ENCODE assay signal across 16 mouse cellular contexts in the genomic region with DNA sequence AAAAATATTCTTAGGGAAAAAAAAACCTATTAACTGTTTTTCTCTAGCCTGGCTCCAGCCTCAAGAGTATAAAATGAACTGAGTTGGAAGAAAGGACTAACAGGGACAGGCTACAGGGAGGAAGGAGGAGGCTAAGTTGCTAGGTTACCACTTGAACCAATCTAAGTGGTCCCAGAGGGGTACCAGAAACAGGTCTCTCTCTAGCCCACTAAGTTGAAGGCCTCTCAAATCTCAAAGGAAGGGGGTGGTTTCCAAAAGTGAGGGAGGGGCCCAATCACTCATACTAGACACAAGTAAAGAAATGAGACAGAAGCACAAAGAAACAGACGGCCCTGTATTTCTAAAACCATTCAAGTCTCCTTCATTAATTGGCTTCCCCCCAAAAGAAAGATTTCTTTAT. TPM values are rescaled to one million over a fixed set of nuclear protein-coding genes. Genes with fewer than 3 reads are reported as not detected.
DNase-seq lines count a peak whose midpoint lies in the region; ATAC-seq lines count a peak whose summit lies in the region.
"Had no signal": no experiment of that assay in that cellular context is flagged by ENCODE, and none has a peak within 500 bp of the region (broad histone marks: within the 10 kb centered on the region; RNA-seq: fewer than 3 reads in every experiment).

No protein-coding gene starts in this region.

- H3K9ac ChIP-seq in hindbrain, embryonic 12.5 days, result no peak overlapping the region
- no peak overlapping the region for H3K9ac ChIP-seq in hindbrain, embryonic 14.5 days
- no peak overlapping the region for H3K9ac ChIP-seq in forebrain, embryonic 15.5 days (replicated peaks)
- H3K9ac ChIP-seq in midbrain, embryonic 16.5 days (ENCODE audit: low read depth, low read length), result no peak overlapping the region
- H3K9ac ChIP-seq: liver, embryonic 13.5 days; lung, embryonic 15.5 days had no signal

- H3K4me2 ChIP-seq in hindbrain, embryonic 12.5 days (replicated peaks), result no peak overlapping the region
- H3K4me2 ChIP-seq in hindbrain, embryonic 14.5 days (replicated peaks), result no peak overlapping the region
- no peak overlapping the region for H3K4me2 ChIP-seq in forebrain, embryonic 15.5 days (replicated peaks)
- H3K4me2 ChIP-seq in midbrain, embryonic 16.5 days (ENCODE audit: low read length), result no peak overlapping the region
- H3K4me2 ChIP-seq: heart, embryonic 11.5 days; liver, embryonic 13.5 days; lung, embryonic 15.5 days had no signal

- H3K4me1 ChIP-seq in hindbrain, embryonic 12.5 days, result 0 out of 2 replicates have a peak, but pooled peaks cover 2% of the 10 kb centered on the region
- H3K4me1 ChIP-seq in hindbrain, embryonic 14.5 days (replicated peaks; ENCODE audit: control insufficient read depth, insufficient read depth, low read length), result no peaks in the 10 kb centered on the region
- H3K4me1 ChIP-seq in forebrain, embryonic 15.5 days, result no peaks in the 10 kb centered on the region; the same call in 1 of the 2 replicates
- no peaks in the 10 kb centered on the region for H3K4me1 ChIP-seq in midbrain, embryonic 16.5 days (ENCODE audit: control insufficient read depth, insufficient read depth, low read length)
- H3K4me1 ChIP-seq: liver, embryonic 13.5 days; lung, embryonic 15.5 days had no signal

- 17% methylated on average over 1 of the region's 1 CpGs for WGBS in hindbrain, embryonic 12.5 days
- 24% methylated on average over 1 of the region's 1 CpGs for WGBS in hindbrain, embryonic 14.5 days
- 32% methylated on average over 1 of the region's 1 CpGs for WGBS in forebrain, embryonic 15.5 days
- 21% methylated on average over 1 of the region's 1 CpGs for WGBS in midbrain, embryonic 16.5 days

- peak; percentile 73; the same call in 1 of the 2 replicates for ATAC-seq in hindbrain, embryonic 12.5 days (ENCODE audit: low FRiP score)
- no peak for ATAC-seq in hindbrain, embryonic 14.5 days (ENCODE audit: low FRiP score)
- peak; percentile 92 for ATAC-seq in forebrain, embryonic 15.5 days (replicated peaks)
- ATAC-seq in midbrain, embryonic 16.5 days, result peak; percentile 73; the same call in 1 of the 2 replicates

- H3K27me3 ChIP-seq in hindbrain, embryonic 12.5 days, result no peaks in the 10 kb centered on the region
- no peaks in the 10 kb centered on the region for H3K27me3 ChIP-seq in hindbrain, embryonic 14.5 days (ENCODE audit: control insufficient read depth, insufficient read depth, low read length)
- H3K27me3 ChIP-seq in forebrain, embryonic 15.5 days, result no peaks in the 10 kb centered on the region
- no peaks in the 10 kb centered on the region for H3K27me3 ChIP-seq in midbrain, embryonic 16.5 days (ENCODE audit: control insufficient read depth, insufficient read depth, low read depth, low read length)
- H3K27me3 ChIP-seq: liver, embryonic 13.5 days; lung, embryonic 15.5 days had no signal

- H3K4me3 ChIP-seq in hindbrain, embryonic 12.5 days, result no peak overlapping the region
- no peak overlapping the region for H3K4me3 ChIP-seq in hindbrain, embryonic 14.5 days (replicated peaks; ENCODE audit: low read length)
- H3K4me3 ChIP-seq in forebrain, embryonic 15.5 days, result no peak overlapping the region
- H3K4me3 ChIP-seq in midbrain, embryonic 16.5 days (ENCODE audit: low read depth, low read length), result no peak overlapping the region
- H3K4me3 ChIP-seq: left cerebral cortex, adult 2 months; liver, embryonic 13.5 days; lung, embryonic 15.5 days had no signal

- H3K36me3 ChIP-seq in hindbrain, embryonic 12.5 days, result peaks cover 2% of the 10 kb centered on the region; the same call in 1 of the 2 replicates
- peaks cover 8% of the 10 kb centered on the region; the same call in 1 of the 2 replicates for H3K36me3 ChIP-seq in hindbrain, embryonic 14.5 days (replicated peaks; ENCODE audit: control insufficient read depth, insufficient read depth)
- peaks cover 3% of the 10 kb centered on the region; the same call in 1 of the 2 replicates for H3K36me3 ChIP-seq in forebrain, embryonic 15.5 days
- H3K36me3 ChIP-seq in midbrain, embryonic 16.5 days (ENCODE audit: control insufficient read depth, insufficient read depth, low read length), result no peaks in the 10 kb centered on the region
- H3K36me3 ChIP-seq: liver, embryonic 13.5 days; lung, embryonic 15.5 days had no signal

- DNase-seq in hindbrain, embryonic 14.5 days (ENCODE audit: low spot score), result no peak
- DNase-seq in embryo, embryonic 11 days, result peak; percentile 22
- DNase-seq in gastrocnemius, postnatal 10 days, result no peak
- no peak for DNase-seq in B cell, adult 2 months
- DNase-seq: adrenal gland, postnatal 10 days; cerebellum, adult 2 months; heart, postnatal 14 days; liver, embryonic 13.5 days; thymus, postnatal 36 days had no signal

- H3K9me3 ChIP-seq in hindbrain, embryonic 12.5 days (replicated peaks), result no peaks in the 10 kb centered on the region
- no peaks in the 10 kb centered on the region for H3K9me3 ChIP-seq in hindbrain, embryonic 14.5 days (ENCODE audit: control insufficient read depth, low read length)
- H3K9me3 ChIP-seq in forebrain, embryonic 15.5 days, result no peaks in the 10 kb centered on the region
- H3K9me3 ChIP-seq in midbrain, embryonic 16.5 days (replicated peaks; ENCODE audit: control insufficient read depth, low read length, poor library complexity, severe bottlenecking), result no peaks in the 10 kb centered on the region
- H3K9me3 ChIP-seq: liver, embryonic 13.5 days; lung, embryonic 15.5 days had no signal

- no peak overlapping the region for H3K27ac ChIP-seq in hindbrain, embryonic 12.5 days
- H3K27ac ChIP-seq in hindbrain, embryonic 14.5 days, result no peak overlapping the region
- H3K27ac ChIP-seq in forebrain, embryonic 15.5 days (replicated peaks), result 0 out of 2 replicates have a peak overlapping the region, but pooled peaks have one; percentile 23
- H3K27ac ChIP-seq in midbrain, embryonic 16.5 days (ENCODE audit: low read length), result no peak overlapping the region
- H3K27ac ChIP-seq: left cerebral cortex, adult 2 months; liver, embryonic 13.5 days; lung, embryonic 15.5 days; macrophage had no signal

RNA-seq across cellular contexts. Expression of gene Sash3, which starts 23.7 kb away (rescaled TPM):
- polyA plus RNA-seq in hindbrain, embryonic 12.5 days (2016; fragmentation: Nextera tagmentation; extraction: Ambion mirVana), result 1.0 and 1.6 TPM in 2 replicates
- 1.1 and 1.3 TPM in 2 replicates for polyA plus RNA-seq in hindbrain, embryonic 14.5 days (2014; fragmentation: Nextera tagmentation; extraction: Ambion mirVana)
- 0.55 and 0.94 TPM in 2 replicates for polyA plus RNA-seq in forebrain, embryonic 15.5 days (2015; fragmentation: Nextera tagmentation; extraction: Ambion mirVana)
- polyA plus RNA-seq in midbrain, embryonic 16.5 days (2015; fragmentation: Nextera tagmentation; extraction: Ambion mirVana), result 0.65 and 1.2 TPM in 2 replicates
- 1 to 10 TPM in 1 of 2 experiments, under 1 TPM in 1; 0.82 to 1.2 TPM for total RNA-seq in gastrocnemius, postnatal 10 days (2021)

RNA-seq across cellular contexts. Expression of gene Zdhhc9, which starts 38.8 kb away (rescaled TPM):
- polyA plus RNA-seq in hindbrain, embryonic 12.5 days (2016; fragmentation: Nextera tagmentation; extraction: Ambion mirVana), result 8.0 and 8.3 TPM in 2 replicates
- 9.7 and 10.3 TPM in 2 replicates for polyA plus RNA-seq in hindbrain, embryonic 14.5 days (2014; fragmentation: Nextera tagmentation; extraction: Ambion mirVana)
- 7.6 and 9.7 TPM in 2 replicates for polyA plus RNA-seq in forebrain, embryonic 15.5 days (2015; fragmentation: Nextera tagmentation; extraction: Ambion mirVana)
- 9.0 and 11.1 TPM in 2 replicates for polyA plus RNA-seq in midbrain, embryonic 16.5 days (2015; fragmentation: Nextera tagmentation; extraction: Ambion mirVana)
- total RNA-seq in gastrocnemius, postnatal 10 days (2021), result 10 to 100 TPM in 1 of 2 experiments, 1 to 10 TPM in 1; 9.5 to 14.9 TPM
